Mouse (Mus musculus): Measurements from ENCODE around the gene Fgf9. TPM values are rescaled to one million over a fixed set of nuclear protein-coding genes. Genes with fewer than 3 reads are reported as not detected.

Gene Fgf9
- polyA plus RNA-seq, 1 experiment = 1.4 TPM

GRCm38 (mm10) chr14:58084240-58084639 lies 13.9 kb downstream of the Fgf9 start:
- no peak for TF ChIP-seq POLR2A (IDR thresholded peaks at IDR 0.05; ENCODE audit: low read depth, low read length)
- TF ChIP-seq CTCF (IDR thresholded peaks at IDR 0.05; ENCODE audit: borderline replicate concordance, insufficient read depth, low read length) = no peak
- Histone ChIP-seq H3K27ac (ENCODE audit: insufficient read depth, low read length) (no peak overlapping the region), H3K4me1 (ENCODE audit: control insufficient read depth, insufficient read depth, low read length) (no peaks in the 10 kb centered on the region), H3K4me3 (ENCODE audit: insufficient read depth, low read length) (no peak overlapping the region)

DNA sequence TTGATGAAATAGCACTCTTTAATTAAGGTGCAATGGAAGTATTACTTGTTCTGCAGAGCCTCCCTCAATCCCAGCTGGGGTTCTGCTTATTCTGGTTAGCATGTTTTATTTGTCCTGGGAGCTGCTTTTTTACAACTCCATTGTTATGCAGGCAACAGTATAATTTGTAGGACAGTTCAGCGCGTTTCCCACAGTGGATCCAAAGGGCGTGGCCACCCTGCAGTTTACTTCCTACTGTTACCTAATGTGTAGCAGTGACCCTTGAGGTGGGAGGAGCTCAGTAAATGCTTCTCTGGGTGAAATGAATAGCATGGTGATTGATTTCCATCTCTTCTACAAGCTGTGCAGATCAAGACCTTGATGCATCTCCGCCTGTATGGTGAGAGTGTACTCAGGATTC lies 17.0 kb downstream of the Fgf9 start:
- Histone ChIP-seq H3K4me3 (ENCODE audit: insufficient read depth, low read length) (no peak overlapping the region), H3K4me1 (ENCODE audit: control insufficient read depth, insufficient read depth, low read length) (no peaks in the 10 kb centered on the region), H3K27ac (ENCODE audit: insufficient read depth, low read length) (no peak overlapping the region)
- no peak for TF ChIP-seq POLR2A (IDR thresholded peaks at IDR 0.05; ENCODE audit: low read depth, low read length)
- TF ChIP-seq CTCF (IDR thresholded peaks at IDR 0.05; ENCODE audit: borderline replicate concordance, insufficient read depth, low read length) = no peak

- Histone ChIP-seq H3K4me3 (ENCODE audit: insufficient read depth, low read length) (no peak overlapping the region), H3K27ac (ENCODE audit: insufficient read depth, low read length) (no peak overlapping the region), H3K4me1 (ENCODE audit: control insufficient read depth, insufficient read depth, low read length) (no peaks in the 10 kb centered on the region)
- no peak for TF ChIP-seq CTCF (IDR thresholded peaks at IDR 0.05; ENCODE audit: borderline replicate concordance, insufficient read depth, low read length)
- TF ChIP-seq POLR2A (IDR thresholded peaks at IDR 0.05; ENCODE audit: low read depth, low read length) = no peak
These were observed 19.1 kb downstream of the Fgf9 start for GRCm38 (mm10) chr14:58089486-58089885.

DNA sequence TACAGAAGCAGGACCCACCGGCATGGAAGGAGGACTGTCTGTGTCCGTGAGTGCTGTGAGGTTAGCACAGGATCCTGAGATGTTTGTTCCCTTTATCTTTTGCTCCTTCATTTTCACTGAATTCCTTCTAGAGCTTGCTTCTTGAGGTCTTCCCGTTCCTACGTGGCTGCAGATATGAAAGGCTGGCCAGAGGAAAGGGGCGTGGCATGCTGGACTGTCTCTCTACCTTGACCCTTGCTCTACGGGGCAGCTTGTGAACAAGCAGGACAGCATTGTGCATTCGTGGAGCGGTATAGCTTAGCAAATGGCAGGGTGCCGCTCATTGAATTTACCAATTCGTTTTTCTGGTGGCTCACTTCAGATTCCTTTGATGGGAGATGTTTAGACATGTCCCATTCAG lies 21.0 kb downstream of the Fgf9 start:
- no peak for TF ChIP-seq CTCF (IDR thresholded peaks at IDR 0.05; ENCODE audit: borderline replicate concordance, insufficient read depth, low read length)
- no peak for TF ChIP-seq POLR2A (IDR thresholded peaks at IDR 0.05; ENCODE audit: low read depth, low read length)

DNA sequence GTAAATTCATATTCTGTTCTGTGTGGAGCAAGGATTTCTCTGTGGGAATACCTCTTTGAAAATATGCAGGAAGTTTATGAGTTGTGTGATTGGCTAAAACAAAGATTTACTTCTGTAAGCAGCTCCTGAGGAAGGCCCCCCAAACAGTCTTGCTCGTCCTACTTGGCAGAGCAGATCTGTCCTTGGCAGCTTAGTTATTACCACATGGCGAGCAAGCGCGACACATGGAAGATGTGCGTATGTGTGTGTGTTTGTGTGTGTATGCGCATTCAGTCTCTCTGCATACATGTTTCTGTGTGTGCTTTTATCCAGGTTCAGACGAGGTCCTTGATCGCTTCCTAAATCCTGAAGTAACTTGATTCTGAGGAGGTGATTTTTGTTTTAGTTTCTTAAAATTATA lies 29.3 kb downstream of the Fgf9 start:
- H3K4me3 ChIP-seq (ENCODE audit: insufficient read depth, low read length) = no peak overlapping the region
- H3K4me1 ChIP-seq (ENCODE audit: control insufficient read depth, insufficient read depth, low read length) = no peaks in the 10 kb centered on the region
- H3K27ac ChIP-seq (ENCODE audit: insufficient read depth, low read length) = no peak overlapping the region
- TF ChIP-seq CTCF (IDR thresholded peaks at IDR 0.05; ENCODE audit: borderline replicate concordance, insufficient read depth, low read length) (no peak), POLR2A (IDR thresholded peaks at IDR 0.05; ENCODE audit: low read depth, low read length) (no peak)

More for the DNA sequence above, 21.0 kb downstream of the Fgf9 start:
- Histone ChIP-seq H3K4me3 (ENCODE audit: insufficient read depth, low read length) (no peak overlapping the region), H3K4me1 (ENCODE audit: control insufficient read depth, insufficient read depth, low read length) (no peaks in the 10 kb centered on the region), H3K27ac (ENCODE audit: insufficient read depth, low read length) (no peak overlapping the region)

- no peak for TF ChIP-seq CTCF (IDR thresholded peaks at IDR 0.05; ENCODE audit: borderline replicate concordance, insufficient read depth, low read length)
- TF ChIP-seq POLR2A (IDR thresholded peaks at IDR 0.05; ENCODE audit: low read depth, low read length) = no peak
These were observed 31.0 kb downstream of the Fgf9 start for GRCm38 (mm10) chr14:58101298-58101697.

DNA sequence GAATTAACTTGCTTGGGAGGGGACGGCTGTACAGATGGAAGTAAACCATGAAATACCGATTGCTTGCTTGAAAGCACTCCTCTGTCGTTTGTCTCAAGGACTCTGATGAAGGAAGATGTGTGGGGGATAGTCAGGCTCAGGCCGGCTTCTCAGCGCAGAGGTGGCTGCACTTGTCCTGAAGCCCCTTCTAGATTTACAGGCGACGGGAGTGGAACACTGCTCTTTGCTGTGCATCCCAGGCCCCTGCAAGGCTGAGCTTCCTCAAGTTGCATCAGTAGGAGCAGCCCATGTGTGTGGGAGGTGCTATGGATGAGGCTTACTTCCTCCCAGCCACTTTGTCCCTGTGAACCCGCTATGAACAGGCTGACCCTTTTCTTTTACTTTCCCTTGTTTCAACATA lies 33.9 kb downstream of the Fgf9 start:
- H3K4me1 ChIP-seq (ENCODE audit: control insufficient read depth, insufficient read depth, low read length) = no peaks in the 10 kb centered on the region
- TF ChIP-seq CTCF (IDR thresholded peaks at IDR 0.05; ENCODE audit: borderline replicate concordance, insufficient read depth, low read length) = no peak
- no peak for TF ChIP-seq POLR2A (IDR thresholded peaks at IDR 0.05; ENCODE audit: low read depth, low read length)
- no peak overlapping the region for H3K4me3 ChIP-seq (ENCODE audit: insufficient read depth, low read length)
- H3K27ac ChIP-seq (ENCODE audit: insufficient read depth, low read length) = no peak overlapping the region

More at GRCm38 (mm10) chr14:58101298-58101697, 31.0 kb downstream of the Fgf9 start:
- Histone ChIP-seq H3K4me1 (ENCODE audit: control insufficient read depth, insufficient read depth, low read length) (no peaks in the 10 kb centered on the region), H3K4me3 (ENCODE audit: insufficient read depth, low read length) (no peak overlapping the region), H3K27ac (ENCODE audit: insufficient read depth, low read length) (no peak overlapping the region)

- Histone ChIP-seq H3K4me1 (ENCODE audit: control insufficient read depth, insufficient read depth, low read length) (no peaks in the 10 kb centered on the region), H3K27ac (ENCODE audit: insufficient read depth, low read length) (no peak overlapping the region), H3K4me3 (ENCODE audit: insufficient read depth, low read length) (no peak overlapping the region)
- TF ChIP-seq POLR2A (IDR thresholded peaks at IDR 0.05; ENCODE audit: low read depth, low read length) (no peak), CTCF (IDR thresholded peaks at IDR 0.05; ENCODE audit: borderline replicate concordance, insufficient read depth, low read length) (no peak)
These were observed 35.2 kb downstream of the Fgf9 start for GRCm38 (mm10) chr14:58105596-58105995.

- H3K27ac ChIP-seq (ENCODE audit: insufficient read depth, low read length) = no peak overlapping the region
- no peak for TF ChIP-seq CTCF (IDR thresholded peaks at IDR 0.05; ENCODE audit: borderline replicate concordance, insufficient read depth, low read length)
- no peak for TF ChIP-seq POLR2A (IDR thresholded peaks at IDR 0.05; ENCODE audit: low read depth, low read length)
- H3K4me3 ChIP-seq (ENCODE audit: insufficient read depth, low read length) = no peak overlapping the region
- H3K4me1 ChIP-seq (ENCODE audit: control insufficient read depth, insufficient read depth, low read length) = peaks cover 4% of the 10 kb centered on the region; the same call in 1 of the 2 replicates
These were observed 39.3 kb downstream of the Fgf9 start for GRCm38 (mm10) chr14:58109601-58110000.

DNA sequence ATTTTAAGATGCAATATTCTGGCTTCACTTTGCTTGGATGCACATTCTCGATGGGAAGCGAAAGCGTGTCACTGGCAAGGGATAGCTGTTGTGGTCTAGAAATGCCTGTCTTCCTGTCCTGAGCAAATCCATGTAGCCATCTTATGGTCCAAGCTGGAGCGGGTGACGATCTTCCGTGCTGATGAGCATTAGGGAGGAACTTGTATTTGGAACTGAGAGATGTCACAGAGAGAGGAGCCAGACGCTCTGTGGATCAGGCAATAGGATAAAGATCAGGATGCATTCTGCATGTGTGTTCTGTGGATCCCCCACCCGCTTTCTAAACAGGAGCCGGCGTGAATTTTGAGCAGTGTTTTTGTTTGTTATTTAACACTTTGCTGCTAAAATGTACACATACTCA lies 41.2 kb downstream of the Fgf9 start:
- TF ChIP-seq CTCF (IDR thresholded peaks at IDR 0.05; ENCODE audit: borderline replicate concordance, insufficient read depth, low read length) = no peak
- TF ChIP-seq POLR2A (IDR thresholded peaks at IDR 0.05; ENCODE audit: low read depth, low read length) = no peak
- peaks cover 4% of the 10 kb centered on the region; the same call in 1 of the 2 replicates for H3K4me1 ChIP-seq (ENCODE audit: control insufficient read depth, insufficient read depth, low read length)
- H3K4me3 ChIP-seq (ENCODE audit: insufficient read depth, low read length) = no peak overlapping the region
- no peak overlapping the region for H3K27ac ChIP-seq (ENCODE audit: insufficient read depth, low read length)

GRCm38 (mm10) chr14:58112341-58112740 lies 42.0 kb downstream of the Fgf9 start:
- Histone ChIP-seq H3K27ac (ENCODE audit: insufficient read depth, low read length) (no peak overlapping the region), H3K4me3 (ENCODE audit: insufficient read depth, low read length) (no peak overlapping the region), H3K4me1 (ENCODE audit: control insufficient read depth, insufficient read depth, low read length) (peaks cover 4% of the 10 kb centered on the region; the same call in 1 of the 2 replicates)
- TF ChIP-seq CTCF (IDR thresholded peaks at IDR 0.05; ENCODE audit: borderline replicate concordance, insufficient read depth, low read length) (no peak), POLR2A (IDR thresholded peaks at IDR 0.05; ENCODE audit: low read depth, low read length) (no peak)
